Mouse (Mus musculus): ENCODE measurements around the gene Irs3.
"Not testable (repeated sequence)": the region's sequence is repeated elsewhere in the genome, so short reads cannot be mapped to it uniquely, and the experiment has no call there.

Irs3 gene

DNA sequence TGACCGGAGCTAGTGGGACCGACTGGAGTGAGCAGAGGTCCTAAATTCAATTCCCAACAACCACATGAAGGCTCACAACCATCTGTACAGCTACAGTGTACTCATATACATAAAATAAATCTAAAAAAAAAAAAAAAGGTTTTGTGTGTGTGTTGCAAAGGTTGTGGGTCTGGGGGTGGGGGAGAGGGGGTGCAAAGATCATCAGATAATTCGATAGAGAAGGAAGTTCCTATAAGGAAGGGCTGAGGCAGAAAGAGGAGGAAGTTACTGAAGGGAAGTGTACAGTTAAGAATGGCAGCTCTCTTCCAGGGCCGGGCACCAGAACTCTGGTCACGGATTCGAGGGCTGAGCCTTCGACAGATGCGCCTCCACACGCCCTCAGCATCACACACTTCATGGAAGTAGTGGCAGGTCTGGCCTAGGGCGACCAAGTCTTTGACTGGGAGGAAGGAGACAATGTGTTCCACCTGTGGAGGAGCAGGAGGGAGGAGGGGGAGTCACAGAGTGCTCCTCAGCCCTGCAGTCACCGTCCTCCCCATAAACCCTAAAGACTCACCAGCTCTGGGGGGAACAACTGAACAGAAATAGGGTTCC, 21.5 kb downstream of the Irs3 start:
- no peak for DNase-seq (ENCODE audit: low spot score)

DNA sequence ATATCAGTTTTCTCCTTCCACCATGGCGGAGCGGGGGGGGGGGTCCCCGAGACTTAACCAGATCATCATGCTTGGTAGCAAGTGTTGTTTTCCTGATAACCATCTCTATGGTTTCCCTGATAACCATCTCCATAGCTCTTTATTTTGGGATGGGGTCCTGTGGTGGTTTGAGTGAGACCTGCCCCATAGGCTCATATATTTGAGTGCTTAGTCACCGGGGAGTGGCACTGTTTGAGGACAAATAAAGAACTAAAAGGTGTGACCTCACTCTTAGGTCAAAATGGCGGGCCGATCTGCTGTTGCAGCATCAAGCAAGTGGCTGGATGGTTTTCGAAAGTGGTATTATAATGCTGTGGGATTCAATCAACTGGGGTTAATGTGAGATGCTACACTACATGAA, 30.2 kb downstream of the Irs3 start:
- peak; percentile 46 for DNase-seq (ENCODE audit: low spot score)

DNA sequence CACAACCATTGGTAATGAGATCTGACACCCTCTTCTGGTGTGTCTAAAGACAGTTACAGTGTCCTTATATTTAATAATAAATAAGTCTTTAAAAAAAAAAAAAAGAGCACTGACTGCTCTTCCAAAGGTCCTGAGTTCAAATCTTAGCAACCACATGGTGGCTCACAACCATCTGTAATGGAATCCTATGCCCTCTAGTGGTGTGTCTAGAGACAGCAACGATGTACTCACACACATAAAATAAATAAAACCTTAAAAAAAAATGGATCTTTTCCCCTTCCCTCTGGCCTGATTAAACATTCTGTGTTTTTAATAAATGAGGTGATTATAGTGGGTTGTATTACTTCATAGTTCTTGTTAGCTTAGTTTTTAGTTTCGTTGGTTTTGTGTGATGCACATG, 30.6 kb downstream of the Irs3 start:
- not testable (repeated sequence) for DNase-seq (ENCODE audit: low spot score)

DNA sequence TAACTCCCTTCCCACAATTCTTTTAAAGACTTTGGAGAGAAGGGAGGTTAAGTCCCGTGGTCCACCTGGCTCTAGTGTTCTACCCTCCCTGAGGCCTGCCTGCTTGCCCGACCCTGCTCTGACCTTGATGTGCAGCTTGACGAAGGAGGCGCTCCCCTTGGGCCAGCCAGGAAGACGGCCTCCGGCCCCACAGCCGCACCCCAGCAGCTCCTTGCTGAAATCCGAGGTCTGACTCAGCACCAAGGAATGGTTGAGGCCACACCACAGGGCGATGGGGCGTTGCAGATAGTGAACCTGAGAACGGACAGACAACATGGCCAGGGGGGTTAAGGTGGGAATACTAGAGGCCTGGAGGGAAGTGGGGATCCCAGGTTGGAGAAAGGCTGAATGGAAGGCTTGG, 32.0 kb downstream of the Irs3 start, which contains the start of gene Pcolce:
Gene Pcolce (minus strand): TSS at position 235 of the 400 bp plus-strand sequence.
- DNase-seq (ENCODE audit: low spot score) = peak; percentile 85

DNA sequence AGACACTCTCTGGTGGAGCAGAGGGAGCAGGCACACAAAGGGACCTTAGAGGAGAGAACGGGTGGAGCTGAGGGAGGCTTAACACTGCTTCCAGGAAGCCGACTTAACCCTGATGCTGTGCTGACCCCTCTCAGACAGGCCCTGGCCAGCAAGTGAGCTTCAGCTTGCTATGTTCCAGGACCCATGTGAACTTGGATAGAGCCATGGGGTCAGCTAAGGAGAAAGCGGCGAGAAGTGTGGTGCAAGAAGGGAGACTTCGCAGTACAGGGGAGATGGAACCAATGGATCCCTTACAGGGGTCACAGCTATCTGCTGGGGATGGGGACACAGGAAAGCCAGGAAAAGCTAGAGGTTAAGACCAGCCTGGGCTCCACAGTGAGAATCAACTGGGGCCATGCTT, 32.4 kb downstream of the Irs3 start:
- DNase-seq (ENCODE audit: low spot score) = peak; percentile 40

DNA sequence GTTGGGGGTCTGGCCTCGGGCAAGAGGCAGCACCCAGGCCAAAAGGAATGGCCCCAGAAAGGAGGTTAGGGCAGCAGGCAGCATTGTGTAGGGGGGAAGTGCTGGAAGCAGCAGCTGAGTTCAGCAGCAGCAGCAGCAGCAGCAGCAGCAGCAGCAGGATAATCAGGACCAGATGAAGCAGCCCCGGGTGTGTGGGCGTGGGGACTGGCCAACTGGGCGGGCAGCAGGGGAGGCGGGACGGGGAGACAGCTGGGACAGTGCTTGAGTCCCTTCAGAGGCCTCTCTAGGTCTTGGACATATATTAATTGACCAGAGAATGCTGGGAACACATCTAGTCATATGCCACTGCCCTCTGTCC, 34.3 kb downstream of the Irs3 start:
- peak; percentile 70 for DNase-seq (ENCODE audit: low spot score)

DNA sequence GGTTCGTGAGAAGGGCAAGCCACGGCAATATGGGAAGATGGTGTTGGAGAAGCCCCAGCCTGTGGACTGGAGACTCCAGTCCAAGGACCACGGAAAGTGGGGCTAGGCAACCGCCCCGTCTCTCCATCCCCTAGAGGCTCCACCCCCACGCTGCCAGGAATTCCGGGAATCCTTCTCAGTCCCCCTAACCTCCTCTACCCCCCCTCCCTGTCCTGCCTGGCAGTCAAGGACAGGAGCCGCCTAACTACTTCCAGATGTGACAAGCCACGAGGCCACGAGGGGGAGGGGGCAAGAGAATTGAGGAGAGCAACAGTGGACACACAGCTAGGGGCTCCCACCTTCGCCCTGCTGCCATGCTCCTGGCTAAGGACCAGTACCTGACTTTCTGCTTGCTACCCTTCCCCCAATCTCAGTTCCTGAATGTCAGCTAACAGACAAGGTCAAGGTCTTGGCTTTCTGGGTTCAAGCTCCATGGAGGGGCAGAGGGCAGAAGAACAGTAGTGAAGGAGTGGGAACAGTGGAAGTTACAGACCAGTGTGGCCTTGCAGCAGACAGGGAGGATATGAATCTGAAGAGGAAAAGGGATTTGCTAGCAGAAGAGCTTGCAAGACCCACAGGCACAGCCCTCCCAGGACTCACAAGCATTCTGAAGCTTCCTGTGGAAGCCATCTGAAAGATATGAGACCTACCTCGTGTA, 34.8 kb downstream of the Irs3 start:
- peak; percentile 79 for DNase-seq (ENCODE audit: low spot score)

DNA sequence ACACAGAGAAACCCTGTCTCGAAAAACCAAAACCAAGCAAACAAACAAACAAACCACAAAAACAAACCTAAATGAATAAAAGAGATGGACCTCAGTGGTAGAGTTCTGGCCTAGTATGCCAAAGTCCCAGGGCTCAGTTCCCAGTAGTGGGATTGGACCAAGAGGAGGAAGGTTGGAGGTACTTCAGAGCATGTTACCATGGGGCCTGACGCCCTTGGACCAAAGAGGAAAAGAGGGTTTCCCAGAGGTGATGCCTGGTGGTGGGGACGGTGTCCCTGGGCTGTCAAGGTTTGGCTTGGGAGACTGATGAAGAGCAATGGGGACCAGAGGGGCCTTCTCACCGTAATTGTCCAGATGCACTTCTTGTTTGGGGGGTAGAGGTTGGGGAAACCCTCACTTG, 35.5 kb downstream of the Irs3 start:
- no peak for DNase-seq (ENCODE audit: low spot score)

DNA sequence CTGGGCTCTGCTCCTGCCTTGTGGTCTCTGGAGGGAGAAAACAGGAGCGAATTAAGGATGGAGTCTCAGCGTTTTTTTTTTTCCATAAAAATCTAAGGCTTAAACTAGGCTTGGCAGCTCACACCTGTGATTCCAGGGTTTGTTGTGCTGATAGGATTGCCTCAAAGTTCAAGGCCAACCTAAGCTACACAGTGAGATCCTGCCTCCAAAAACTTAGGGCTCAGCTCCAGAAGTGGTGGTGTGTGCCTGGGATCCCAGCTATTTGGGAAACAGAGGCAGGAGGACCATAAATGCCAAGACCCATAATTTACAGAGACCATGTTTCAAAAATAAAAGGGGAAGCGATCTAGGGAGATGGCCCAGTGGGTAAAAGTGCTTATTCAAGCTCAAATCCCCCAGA, 36.2 kb downstream of the Irs3 start:
- no peak for DNase-seq (ENCODE audit: low spot score)

DNA sequence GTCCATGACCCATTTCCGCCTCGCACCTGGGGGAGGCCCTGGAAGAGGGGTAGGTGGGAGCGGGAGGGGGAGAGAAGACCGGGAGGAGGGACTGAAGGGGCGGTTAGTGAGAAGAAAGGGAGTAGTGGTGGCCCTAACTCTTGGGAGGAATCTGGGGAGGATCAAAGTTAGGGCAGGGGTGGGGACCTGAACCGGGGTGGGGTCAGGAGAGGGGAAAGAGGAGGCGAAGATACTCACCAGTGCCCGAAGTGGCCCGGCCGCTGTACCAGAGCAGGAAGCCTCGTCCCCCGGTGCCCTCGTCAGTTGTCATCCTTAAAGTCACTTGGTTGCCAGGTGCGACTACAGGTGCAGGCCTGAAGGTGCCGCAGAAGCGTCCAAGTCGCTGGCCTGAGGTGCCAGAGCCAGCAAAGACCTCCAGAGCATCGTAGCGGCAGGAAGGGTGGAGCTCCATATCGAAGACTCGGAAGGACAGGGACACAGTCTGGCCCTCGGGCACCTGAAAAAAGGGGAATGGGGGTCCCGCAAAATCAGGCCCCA, 36.8 kb downstream of the Irs3 start:
- no peak for DNase-seq (ENCODE audit: low spot score)

DNA sequence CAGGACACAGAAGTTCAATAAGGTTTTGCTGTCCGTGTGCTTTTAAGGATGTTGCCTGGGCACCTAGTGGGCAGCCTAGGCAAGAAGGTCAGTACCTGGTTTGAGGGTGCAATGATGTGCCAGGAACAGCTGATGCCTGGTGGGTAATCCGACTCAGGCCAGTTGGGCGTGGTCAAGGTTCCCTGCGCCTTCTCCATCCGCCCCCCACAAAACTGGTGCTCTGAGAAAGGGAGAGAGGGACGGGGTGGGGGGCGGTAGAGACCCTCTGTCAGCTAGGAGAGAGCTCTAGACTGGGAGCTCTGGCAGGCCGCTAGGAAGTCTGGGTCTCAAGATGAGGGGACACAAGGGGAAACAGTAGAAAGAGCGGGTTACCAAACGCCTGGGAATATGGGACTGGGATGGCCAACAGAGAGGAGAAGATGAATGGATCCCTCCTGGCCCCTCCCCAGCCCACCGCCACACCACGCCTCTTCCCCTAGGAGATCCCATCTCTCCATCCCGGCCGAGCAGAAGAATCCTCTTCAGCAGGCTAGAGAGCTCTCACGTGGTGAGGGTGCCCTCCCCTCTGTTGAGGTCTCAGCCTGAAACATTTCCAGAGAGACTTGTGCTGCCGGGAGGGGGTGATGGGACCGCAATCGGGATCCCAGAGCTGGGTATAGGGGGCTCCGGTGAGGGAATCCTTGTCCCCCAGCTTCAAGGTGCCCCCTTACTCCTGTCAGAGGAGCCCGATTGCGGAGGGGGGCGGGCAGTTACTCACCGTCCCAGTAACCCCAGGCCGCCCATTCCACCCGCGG, 37.5 kb downstream of the Irs3 start:
- no peak for DNase-seq (ENCODE audit: low spot score)

DNA sequence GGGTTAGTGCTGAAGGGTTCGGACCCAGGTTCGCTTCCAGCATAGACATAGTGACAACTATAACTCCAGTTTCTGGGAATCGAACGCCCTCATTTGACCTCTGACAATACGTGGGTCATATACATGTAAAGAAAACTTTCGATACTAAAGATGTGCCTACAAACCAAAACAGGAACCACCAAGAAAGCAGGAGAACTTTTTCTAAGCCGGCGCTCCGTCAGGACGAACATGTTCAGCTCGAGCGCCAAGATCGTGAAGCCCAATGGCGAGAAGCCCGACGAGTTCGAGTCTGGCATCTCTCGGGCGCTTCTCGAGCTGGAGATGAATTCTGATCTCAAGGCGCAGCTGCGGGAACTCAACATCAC, 44.2 kb downstream of the Irs3 start:
- DNase-seq (ENCODE audit: low spot score) = peak; percentile 42

DNA sequence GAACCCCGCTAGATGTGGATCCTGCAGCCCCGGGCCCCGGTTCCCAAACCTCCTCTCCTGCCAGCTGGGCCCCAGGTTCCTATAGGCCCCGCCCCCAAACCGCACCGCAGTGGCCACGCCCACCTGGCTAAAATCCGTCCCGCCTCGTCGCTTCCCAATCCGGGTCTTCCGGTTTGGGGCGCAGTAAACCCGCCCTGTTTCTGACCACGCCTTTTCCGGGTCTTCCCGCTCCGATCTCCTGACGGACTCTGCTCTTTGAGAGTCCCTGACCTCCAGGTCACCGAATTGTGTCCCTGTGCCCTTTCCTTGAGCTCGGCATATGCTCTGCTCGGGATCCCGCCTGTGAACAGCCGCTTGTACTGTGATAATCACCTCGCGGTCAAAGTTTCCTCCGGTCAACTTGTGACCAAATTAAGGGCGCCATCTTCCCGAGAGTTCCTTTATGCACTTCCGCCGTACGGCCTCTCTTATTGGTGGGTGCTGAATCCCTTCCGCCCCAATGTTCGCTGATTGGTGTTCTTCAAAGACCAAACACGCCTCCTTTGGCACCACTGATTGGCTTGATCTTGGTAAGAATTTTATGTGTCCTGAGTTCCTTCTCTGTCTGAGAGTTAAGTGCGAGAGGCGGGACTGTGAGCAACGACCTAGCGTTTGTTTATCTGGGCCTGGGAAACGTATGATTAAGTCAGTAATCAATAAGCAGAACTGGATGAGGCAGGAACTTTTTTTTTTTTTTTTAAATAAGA, 44.7 kb downstream of the Irs3 start, which contains the start of gene Mospd3:
Gene Mospd3 (minus strand): TSS at position 440 of the 746 bp plus-strand sequence.
- peak; percentile 97 for DNase-seq (ENCODE audit: low spot score)

DNA sequence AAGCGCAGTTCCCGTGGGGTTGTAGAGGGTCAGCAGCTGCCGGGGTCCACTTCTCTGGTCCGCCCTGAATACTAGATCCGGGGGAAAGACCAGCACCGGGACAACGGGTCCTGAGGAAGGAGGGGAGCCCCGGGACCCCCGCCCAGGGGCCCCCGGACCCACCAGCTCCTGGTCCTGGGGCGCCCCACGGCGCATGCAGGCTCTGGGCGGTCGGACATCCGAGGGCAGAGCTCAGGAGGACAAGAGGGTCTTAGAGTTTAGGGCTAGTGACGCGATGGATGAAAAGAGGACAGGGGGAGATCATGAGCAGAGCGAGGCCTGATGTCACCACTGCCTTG, 45.3 kb downstream of the Irs3 start:
- DNase-seq (ENCODE audit: low spot score) = no peak

DNA sequence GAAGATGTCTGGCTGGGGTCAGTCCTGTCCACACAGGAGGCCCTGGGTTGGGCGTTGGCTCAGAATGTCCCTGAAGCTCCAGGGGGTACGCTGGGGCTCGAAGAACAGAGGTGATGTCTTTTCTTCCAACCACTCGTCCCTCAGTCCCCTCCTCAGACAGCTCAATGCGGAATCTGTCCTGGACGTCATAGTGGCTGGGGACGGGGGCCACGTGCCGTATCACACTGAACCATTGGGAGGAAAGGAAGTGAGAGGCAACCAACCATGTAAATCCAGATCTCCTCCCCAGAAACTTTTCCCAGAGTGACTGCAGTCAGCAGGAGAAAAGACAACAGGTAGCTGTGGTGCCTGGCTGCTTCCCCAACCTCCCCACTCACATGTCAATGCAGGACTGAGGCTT, 45.9 kb downstream of the Irs3 start:
- DNase-seq (ENCODE audit: low spot score) = no peak

DNA sequence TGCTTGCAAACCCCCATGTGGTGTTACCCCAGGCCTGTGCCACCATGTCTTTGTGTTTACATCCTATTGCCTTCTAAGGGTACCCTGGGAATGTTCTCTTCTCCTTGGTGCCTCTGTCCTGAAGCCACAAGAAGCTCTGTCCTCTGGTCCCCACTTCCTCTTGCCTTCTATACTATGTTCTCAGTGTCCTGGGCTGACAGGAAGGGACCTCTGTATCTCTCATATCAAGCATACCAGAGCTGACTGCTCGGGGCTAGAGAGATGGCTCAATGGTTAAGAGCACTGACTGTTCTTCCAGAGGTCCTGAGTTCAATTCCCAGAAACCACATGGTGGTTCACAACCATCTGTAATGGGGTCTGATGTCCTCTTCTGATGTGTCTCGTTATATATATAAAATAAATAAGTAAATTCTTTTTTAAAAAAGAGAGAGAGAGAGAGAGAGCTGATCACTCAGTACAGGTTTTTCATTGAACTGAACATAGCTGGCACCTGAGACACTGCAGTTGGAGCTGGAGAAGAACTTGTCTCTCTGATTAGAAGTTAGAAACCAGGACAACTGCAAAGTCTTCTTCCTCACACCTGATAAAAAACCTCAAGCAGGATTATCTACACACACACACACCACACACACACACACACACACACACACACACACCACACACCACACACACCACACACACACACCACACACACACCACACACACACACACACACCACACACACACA, 47.3 kb downstream of the Irs3 start:
- DNase-seq (ENCODE audit: low spot score) = no peak

DNA sequence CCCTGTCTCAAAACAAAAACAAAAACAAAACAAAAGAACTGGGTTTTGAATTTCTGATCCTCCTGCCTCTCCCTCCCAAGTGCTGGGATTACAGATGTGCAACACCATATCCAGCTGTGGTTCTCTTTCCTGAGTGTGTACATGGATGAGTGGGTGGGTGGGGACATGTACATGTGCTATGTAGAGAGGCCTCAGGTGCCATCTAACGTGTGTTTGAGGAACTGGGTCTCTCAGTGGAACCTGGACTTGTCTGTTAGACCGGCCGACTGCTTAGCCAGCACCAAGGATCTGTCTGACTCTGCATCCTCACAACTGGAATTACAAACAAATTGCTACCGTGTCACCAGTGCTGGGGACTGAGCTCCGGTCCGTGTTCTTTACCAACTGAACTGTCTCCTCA, 47.9 kb downstream of the Irs3 start:
- DNase-seq (ENCODE audit: low spot score) = no peak

DNA sequence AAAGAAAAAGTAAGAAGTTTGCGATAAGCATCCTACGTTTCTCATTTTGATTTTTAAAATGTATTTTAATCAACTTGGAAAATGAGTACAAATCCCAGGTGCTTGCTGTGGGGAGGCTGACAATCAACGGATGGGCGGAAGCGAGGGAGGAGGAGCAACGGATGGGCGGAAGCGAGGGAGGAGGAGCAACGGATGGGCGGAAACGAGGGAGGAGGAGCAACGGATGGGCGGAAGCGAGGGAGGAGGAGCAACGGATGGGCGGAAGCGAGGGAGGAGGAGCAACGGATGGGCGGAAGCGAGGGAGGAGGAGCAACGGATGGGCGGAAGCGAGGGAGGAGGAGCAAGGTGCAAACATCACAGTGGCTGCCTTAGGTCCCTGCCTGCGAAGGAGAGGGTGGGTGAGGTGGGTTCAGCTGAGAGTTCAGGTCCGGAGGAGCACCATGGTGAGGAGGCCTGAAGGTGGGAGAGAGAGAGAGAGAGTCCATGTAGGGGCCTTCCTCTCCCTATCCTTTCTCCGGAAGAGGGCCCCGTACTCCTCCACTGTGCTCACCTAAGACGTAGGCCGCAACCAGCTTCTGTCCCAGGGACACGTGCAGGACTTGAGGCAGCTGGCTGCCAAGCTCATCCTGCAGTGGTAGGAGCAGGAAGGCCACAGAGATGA, 48.8 kb downstream of the Irs3 start:
- DNase-seq (ENCODE audit: low spot score) = no peak

DNA sequence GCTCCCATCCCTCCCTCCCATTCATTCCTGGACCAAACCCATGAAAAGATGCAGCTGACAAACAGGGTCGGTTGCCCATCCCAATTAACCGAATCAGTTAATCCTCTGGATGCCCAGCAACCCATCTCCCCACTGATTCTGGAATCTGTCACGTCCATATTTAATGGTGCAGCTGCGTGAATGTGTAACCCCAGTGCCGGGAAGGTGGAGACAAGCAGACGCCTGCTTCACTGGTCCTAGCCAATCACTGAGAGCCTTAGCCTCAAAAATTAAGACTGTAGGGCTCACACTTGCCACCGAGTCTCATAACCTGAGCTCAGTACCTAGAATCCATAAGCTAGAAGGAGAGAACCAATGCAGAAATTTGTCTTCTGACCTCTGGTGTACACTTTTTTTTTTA, 49.6 kb downstream of the Irs3 start:
- DNase-seq (ENCODE audit: low spot score) = no peak
